Mouse (Mus musculus) thymus, postnatal 25 days (tissue): ENCODE measurements around the gene Paf1.
A peak's percentile ranks its signal among the peaks of the same experiment; 100 is the strongest.
"Not testable (repeated sequence)": the region's sequence is repeated elsewhere in the genome, so short reads cannot be mapped to it uniquely, and the experiment has no call there.

Source experiments
- DNase-seq: peaks from one replicate; pipeline ENCODE4 v3.0.0; 2022

The Paf1 gene

GRCm38 (mm10) chr7:28386007-28386406 is 6.7 kb upstream of the Paf1 start:
- DNase-seq, result no peak

GRCm38 (mm10) chr7:28386462-28386861 is 6.3 kb upstream of the Paf1 start:
- DNase-seq, result peak; percentile 91

- not testable (repeated sequence) for DNase-seq
Measured at GRCm38 (mm10) chr7:28386877-28387276, 5.9 kb upstream of the Paf1 start.

GRCm38 (mm10) chr7:28387384-28387783 is 5.4 kb upstream of the Paf1 start:
- DNase-seq, result not testable (repeated sequence)

GRCm38 (mm10) chr7:28390331-28390730 is 2.4 kb upstream of the Paf1 start:
- DNase-seq, result no peak

GRCm38 (mm10) chr7:28393272-28393951 is 661 bp downstream of the Paf1 start:
- no peak for DNase-seq

- no peak for DNase-seq
Measured at GRCm38 (mm10) chr7:28395425-28395824, 2.7 kb downstream of the Paf1 start.

- no peak for DNase-seq
Measured at GRCm38 (mm10) chr7:28398000-28398399, 5.2 kb downstream of the Paf1 start.

- no peak for DNase-seq
Measured at GRCm38 (mm10) chr7:28398696-28399340, 6.1 kb downstream of the Paf1 start.

GRCm38 (mm10) chr7:28401030-28401429 is 8.3 kb downstream of the Paf1 start:
- DNase-seq, result no peak

GRCm38 (mm10) chr7:28401942-28402341 is 9.2 kb downstream of the Paf1 start:
- no peak for DNase-seq

GRCm38 (mm10) chr7:28410841-28411475 is 18.2 kb downstream of the Paf1 start:
- no peak for DNase-seq

GRCm38 (mm10) chr7:28412826-28413225 is 20.1 kb downstream of the Paf1 start:
- peak; percentile 38 for DNase-seq

- no peak for DNase-seq
Measured at GRCm38 (mm10) chr7:28417368-28417767, 24.6 kb downstream of the Paf1 start.

GRCm38 (mm10) chr7:28418096-28418670 is 25.4 kb downstream of the Paf1 start:
- DNase-seq, result no peak

GRCm38 (mm10) chr7:28419416-28419815 is 26.7 kb downstream of the Paf1 start:
- DNase-seq, result no peak

- DNase-seq, result no peak
Measured at GRCm38 (mm10) chr7:28423018-28423417, 30.3 kb downstream of the Paf1 start.

- no peak for DNase-seq
Measured at GRCm38 (mm10) chr7:28427738-28428137, 35.0 kb downstream of the Paf1 start.

- no peak for DNase-seq
Measured at GRCm38 (mm10) chr7:28430512-28430911, 37.8 kb downstream of the Paf1 start.

- DNase-seq, result no peak
Measured at GRCm38 (mm10) chr7:28432252-28432651, 39.5 kb downstream of the Paf1 start.

- DNase-seq, result no peak
Measured at GRCm38 (mm10) chr7:28435660-28436259, 43.0 kb downstream of the Paf1 start.

- peak; percentile 100 for DNase-seq
Measured at GRCm38 (mm10) chr7:28436271-28436904, 43.6 kb downstream of the Paf1 start.
